Mouse (Mus musculus): ENCODE results near the gene Galntl6.
"Not testable (repeated sequence)": the region's sequence is repeated elsewhere in the genome, so short reads cannot be mapped to it uniquely, and the experiment has no call there.

Galntl6 gene

DNA sequence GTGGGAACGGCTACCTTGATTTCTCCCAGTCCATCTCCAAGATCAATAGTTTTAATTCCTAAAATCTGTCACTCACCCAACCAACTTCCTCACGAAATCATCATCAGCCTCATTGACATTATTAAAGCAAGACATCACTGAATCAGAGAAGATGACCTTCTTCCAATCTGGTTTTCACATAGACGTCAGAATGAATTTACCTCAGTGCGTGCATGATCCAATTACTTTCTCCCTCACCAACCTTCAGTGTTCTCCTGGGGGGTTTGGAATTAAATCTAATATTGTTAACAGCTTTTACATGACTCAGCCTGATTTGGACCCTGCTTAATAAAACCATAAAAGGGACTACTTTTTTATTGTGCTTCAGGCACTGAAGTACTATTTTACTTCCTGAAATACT lies 307.7 kb downstream of the Galntl6 start:
- no peak for DNase-seq (ENCODE audit: extremely low spot score)

DNA sequence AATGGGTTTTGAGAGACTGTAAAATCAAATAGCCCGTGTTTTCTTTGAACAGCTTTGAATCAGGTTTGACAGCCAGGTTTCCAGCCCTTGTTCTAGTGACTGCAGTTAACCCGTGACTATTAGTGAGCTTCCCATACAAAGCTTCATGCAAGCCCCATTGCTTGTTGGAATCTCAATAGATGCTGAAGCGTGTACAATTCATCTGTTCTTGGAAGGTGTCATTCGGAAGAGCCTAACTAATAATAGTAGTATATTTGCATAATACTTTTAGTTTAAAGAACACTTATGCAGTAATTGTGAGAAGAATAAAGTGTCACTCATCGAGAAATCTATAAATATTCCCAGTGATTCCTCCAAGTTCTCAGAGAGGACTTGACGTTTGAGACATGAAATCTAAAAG lies 314.6 kb downstream of the Galntl6 start:
- no peak for DNase-seq (ENCODE audit: extremely low spot score)

DNA sequence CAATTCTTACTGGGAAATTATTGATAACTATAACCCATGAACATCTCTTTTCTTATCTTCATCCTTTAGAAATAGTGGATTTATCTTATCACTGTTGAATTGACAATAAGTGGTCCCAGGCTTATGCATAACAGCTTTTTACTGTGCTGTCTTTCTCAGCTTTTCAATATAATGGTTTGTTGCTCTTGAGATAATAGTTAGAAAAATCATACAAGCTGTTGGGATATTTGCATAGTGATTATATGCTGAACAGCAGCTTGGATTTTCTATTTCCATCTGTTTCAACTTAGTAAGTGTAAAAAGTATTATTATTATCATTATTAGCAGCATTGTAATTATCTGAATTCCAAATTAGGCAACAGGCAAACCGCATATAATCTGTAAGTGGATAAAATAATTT lies 337.1 kb downstream of the Galntl6 start:
- DNase-seq (ENCODE audit: extremely low spot score): no peak

DNA sequence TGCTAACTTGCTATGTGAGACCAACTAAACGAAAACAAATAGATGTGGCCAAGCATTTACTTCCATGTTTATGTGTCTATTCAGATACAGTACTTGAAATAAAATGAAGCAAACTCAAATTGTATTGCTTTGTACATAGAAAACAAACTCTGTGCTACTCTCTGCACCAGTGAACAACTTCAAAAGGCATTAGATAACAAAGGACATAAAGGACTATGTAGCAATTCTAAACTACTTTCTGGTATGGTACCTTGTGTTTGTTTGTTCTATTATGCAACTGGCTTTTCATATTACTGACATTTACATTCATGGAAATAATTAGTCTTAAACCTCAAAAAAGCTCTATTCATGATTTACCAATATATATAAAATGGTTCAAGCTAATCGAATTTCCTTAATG lies 344.4 kb downstream of the Galntl6 start:
- DNase-seq (ENCODE audit: extremely low spot score): no peak

DNA sequence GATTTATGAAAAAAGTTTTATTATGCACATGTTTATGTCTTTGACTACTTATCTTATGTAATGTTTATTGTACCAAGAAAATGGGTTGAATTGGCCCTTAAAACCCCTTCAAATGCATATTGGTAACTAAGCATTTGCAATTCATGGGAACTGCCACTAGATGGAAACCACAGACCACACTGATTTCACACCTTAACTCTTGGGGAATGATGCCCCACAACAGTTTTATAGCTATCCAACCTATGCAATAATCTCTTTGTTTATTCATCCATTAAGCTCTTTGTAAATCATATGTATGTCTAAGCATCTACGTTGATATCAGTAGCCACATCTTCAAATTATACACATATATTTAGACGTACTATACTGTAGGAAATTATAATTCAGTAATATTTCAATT lies 346.3 kb downstream of the Galntl6 start:
- peak; percentile 42 for DNase-seq (ENCODE audit: extremely low spot score)

DNA sequence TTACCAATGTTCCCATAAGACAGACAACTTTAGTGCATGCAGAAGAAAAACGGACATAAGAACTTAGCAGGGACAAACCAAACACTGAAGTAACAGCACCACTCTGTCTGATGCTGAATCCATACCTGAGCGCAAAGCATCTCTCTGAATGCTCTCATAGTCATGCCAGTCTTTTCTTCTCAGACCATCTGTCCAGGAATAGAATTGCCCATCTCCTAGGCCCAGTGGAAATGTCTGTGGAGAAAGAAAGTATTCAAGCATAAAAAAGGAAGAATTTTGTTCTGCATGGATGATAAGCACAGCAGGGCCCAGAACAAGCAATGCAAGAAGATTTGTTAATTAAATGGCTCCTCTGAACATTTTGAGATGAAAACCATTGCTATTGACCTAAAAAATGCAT lies 376.7 kb downstream of the Galntl6 start:
- no peak for DNase-seq (ENCODE audit: extremely low spot score)

DNA sequence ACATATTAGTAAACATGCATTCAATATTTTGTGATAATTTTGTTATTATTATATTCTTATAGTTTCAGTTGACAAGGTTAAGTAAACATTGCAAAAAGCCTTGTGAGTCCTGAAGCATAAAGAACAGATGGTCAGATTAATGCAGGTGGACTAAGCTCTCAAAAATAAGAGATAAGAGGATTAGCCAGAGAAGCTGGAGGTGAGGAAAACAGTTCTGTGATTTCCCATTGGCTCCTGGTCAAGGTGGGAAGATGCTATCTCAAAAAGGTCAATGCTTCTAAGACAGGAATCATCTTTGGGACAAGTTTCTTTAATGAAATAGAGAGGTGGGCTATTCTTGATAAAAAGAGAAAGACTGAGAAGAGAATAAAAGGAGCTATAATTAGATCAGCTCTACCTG lies 377.8 kb downstream of the Galntl6 start:
- no peak for DNase-seq (ENCODE audit: extremely low spot score)

DNA sequence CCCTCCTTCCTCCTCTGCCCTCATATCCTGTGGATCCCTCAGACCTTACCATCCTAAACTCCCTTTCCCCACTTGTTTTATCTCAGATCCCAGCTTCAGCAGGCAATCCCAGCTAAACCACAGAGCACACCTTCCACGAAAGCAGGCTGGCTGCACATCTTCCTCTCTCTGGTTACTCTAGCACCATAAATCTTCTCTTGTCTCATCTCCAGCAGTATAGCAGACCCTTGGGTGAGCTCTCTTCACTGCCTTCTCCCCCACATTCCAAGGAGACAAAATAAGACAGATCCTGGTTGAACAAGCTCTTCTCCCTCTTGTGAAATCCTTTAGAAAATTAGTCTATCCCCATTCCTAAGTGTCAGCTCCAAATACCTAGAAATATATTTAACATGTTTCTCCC lies 389.0 kb downstream of the Galntl6 start:
- no peak for DNase-seq (ENCODE audit: extremely low spot score)

DNA sequence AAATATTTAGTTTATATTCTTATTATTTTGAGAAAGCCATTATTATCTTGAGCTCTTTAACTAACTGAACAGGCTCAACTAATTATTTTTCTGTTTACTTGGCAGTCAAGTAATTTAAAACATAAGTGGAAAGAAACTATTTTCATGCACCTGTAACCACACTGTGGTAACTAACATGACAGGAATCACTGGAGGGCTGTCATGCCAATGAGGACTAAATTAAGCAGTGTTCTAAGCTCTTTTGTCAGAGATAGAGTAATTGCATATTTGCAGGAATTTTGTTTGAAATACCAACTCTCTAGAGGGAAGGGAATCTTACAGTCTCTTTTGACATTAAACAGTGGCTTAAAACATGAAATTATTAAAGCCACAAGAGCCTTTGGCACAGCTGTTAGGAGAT lies 390.5 kb downstream of the Galntl6 start:
- DNase-seq (ENCODE audit: extremely low spot score): no peak

DNA sequence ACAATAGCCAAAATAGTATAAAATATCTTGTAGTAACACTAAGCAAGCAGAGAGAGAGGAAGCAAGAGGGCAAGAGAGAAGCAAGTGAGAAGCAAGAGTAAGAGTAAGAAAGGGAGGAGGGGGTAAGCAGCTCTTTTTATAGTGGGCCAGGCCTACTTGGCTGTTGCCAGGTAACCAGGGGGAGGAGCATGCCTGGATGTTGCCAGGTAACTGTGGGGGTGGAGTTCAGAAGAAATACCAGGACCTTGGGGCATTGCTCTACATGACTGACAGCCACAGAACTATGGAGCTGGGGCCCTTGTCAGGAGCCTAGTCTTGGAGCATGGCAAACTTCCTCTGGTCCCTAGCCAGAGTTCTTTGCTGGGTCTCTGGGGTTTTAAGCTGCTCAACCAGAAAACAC lies 401.9 kb downstream of the Galntl6 start:
- no peak for DNase-seq (ENCODE audit: extremely low spot score)

DNA sequence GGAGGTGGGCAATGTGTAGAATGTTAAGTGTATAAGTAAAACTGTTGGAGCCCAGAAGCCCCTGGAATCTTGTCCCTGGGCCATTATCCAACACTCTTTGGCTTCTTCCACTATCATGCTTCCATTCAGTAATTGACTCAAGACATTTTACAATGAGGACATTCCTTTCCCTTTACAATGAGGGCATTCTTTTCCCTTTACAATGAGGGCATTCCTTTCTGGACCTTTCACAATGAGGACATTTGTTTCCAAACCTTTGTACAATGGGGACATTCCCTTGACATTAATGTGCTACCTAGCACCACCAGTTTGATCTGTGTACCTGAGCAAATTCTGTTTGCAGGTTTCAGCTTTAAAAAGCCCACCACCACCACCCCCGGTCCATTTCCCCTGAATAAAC lies 403.4 kb downstream of the Galntl6 start:
- DNase-seq (ENCODE audit: extremely low spot score): no peak

DNA sequence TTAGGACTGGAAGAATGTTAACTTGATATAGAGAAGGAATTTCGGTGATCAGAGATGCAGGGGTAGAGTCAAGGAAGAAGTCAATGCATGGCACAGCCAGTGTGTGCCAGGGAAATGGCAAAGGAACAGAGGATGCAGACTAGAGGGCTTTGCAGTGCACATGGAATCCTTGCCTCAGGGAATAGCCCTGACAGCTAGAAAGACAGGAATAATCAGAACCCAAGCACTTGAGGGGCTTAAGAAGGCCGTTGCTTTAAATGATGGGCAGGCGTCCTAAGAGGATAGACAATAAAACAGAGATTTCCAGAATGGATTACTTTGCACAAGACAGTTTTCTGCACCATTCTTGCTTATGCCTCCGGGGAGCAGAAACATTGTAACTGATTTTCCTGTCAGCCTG lies 425.3 kb downstream of the Galntl6 start:
- DNase-seq (ENCODE audit: extremely low spot score): no peak

DNA sequence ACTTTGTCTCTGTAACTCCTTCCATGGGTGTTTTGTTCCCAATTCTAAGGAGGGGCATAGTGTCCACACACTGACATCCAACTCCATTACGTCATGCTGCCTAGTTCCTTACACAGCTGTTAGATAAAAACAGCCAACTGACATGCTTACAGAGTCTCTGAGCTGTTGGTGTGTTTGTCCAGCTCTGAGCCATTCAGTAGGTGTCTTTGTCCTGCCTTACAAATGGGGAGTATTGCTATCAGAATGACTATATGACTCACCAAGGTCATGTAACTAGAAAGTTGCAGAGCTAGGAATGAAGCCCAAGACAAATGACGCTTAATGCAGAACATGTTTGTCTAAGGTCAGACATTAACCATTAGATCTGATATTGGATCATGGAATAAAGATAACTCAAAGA lies 449.1 kb downstream of the Galntl6 start:
- DNase-seq (ENCODE audit: extremely low spot score): not testable (repeated sequence)

DNA sequence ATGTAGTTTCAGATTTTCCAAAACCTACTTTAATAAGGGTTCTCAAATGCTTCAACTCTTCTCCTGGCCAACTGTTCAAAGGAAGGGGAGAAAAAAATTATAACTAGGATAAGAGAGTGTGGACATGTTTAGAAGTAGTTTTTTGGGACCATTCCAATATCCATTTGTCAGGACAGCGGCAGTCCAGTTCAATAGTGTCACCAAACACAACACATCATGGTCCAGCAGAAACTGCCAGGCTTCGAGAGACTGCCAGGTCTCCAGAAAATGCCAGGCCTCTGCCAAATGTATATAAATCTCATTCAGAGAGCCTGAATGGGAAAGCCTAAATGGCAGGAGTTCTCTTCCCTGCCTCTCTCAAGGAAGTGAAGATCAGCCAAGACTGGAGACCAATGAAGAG lies 469.7 kb downstream of the Galntl6 start:
- no peak for DNase-seq (ENCODE audit: extremely low spot score)

DNA sequence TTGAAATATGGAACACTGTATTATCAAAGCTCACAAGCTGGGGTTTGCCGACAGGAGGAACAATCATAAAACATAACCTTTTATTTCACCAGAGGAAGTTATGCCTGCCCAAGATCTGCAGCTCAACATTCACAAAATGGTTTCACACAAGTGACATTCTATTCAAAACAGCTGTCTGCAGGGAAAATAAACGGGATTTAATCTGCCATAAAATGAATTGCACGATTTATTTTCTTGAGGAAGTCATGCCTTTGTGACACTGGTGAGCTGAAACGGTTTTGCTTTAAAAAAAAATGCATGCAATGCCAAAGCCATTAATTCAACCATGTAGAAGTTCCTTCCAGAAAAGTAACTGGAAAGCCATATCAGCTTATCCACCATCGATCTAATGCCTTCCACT lies 494.0 kb downstream of the Galntl6 start:
- no peak for DNase-seq (ENCODE audit: extremely low spot score)

DNA sequence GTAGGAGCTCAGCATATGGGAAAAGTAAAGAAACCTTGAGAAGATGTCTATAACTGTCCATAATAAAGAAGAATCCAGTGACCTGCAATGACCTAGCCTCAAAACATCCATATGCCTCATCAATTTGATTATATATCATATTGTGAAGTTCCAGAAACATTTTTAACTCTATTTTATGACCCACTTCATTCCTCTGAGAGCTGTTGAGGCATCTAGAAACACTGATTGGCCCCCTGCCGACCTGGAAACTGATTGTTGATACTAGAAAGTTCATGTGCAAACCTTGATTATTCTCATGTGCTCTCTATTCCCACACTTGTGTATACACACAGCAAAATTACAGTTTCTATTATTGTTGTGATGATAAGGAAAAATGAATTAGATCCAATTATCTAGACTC lies 494.9 kb downstream of the Galntl6 start:
- DNase-seq (ENCODE audit: extremely low spot score): no peak

DNA sequence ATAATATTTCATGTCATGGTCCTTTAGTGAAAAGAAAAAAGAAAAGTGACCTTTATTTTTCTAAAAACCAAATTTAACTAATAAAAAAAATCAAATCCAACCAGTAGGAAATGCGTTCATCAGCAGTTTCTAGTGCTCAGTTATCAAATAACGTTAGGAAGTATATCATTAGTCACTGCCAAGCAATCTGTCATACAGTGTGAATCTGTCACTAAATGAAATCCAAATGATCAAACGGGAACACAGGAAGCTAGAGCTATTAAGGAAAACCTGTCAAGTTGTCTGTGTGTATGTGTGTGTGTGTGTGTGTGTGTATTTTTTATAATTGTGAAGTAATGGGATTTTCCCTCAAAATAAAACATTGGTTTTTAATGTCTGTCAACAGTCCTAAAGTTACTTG lies 515.9 kb downstream of the Galntl6 start:
- no peak for DNase-seq (ENCODE audit: extremely low spot score)

DNA sequence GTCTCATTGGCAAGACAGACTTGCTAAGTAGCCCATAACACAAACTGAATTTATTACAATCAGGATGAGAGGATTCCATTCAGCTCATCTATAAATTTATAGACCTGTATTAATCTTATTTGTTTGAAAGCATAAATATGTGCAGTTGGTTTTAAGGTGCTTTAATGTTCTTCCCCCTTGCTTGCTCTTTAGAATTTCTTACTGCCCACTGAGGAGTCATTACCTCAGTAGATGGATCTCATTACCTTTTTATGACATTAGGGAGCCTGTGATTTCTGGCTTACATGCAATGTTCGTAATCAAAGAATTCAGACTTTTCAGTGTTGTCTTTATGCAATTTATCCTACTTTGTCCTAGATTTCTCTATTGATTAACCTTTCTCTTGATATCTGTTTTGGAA lies 516.6 kb downstream of the Galntl6 start:
- no peak for DNase-seq (ENCODE audit: extremely low spot score)

DNA sequence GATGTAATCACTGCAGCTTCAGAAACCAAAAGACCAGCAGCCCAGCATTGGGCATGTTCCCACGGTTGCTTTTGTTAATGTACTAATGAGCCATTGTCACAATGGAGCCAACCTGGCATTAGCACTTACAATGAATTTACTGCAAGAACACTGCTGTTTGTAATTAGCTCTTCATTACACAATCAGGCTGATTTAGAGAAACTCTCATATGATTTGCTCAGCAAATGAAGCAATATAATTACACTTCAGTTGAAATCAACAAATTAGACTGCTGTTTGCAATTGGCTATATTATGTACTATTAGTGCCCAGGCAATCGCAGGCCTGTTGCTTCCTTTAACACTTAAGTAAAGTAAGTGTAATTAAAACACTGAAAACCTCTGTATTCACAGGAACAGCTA lies 540.1 kb downstream of the Galntl6 start:
- no peak for DNase-seq (ENCODE audit: extremely low spot score)

DNA sequence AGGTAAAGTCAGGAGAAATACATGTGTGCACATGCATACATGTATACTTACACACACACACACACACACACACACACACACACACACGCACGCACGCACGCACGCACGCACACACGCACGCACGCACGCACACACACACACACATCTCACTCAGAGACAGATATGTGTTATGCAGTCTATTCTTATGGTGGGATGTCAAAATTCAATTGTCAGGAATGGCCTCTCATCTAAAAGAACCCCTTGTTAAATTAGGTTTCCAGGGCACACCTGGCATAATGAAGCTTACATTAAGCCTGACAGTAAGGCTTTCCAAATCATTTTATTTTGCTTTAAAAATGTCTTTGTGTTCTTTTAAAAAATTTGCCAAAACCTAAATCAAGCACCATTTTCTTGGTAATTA lies 540.5 kb downstream of the Galntl6 start:
- no peak for DNase-seq (ENCODE audit: extremely low spot score)

DNA sequence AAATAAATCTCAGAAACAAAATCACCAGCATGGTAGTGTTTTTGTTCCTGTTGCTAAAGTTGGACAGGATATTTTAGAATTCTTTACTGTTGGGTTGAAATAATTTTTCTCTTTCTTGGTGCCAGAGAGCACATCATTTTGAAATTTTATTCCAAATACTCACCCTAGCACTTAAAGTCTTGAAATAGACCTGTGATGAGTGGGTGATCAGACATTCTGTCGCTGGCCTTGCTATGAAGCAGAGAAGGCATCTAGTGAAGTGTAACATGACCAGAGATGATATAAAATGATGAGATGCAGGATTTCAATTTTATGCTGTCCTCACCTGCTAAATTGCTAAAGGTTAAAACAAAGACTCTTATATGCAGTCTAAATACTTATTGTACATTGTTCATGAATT lies 581.3 kb downstream of the Galntl6 start:
- DNase-seq (ENCODE audit: extremely low spot score): no peak

DNA sequence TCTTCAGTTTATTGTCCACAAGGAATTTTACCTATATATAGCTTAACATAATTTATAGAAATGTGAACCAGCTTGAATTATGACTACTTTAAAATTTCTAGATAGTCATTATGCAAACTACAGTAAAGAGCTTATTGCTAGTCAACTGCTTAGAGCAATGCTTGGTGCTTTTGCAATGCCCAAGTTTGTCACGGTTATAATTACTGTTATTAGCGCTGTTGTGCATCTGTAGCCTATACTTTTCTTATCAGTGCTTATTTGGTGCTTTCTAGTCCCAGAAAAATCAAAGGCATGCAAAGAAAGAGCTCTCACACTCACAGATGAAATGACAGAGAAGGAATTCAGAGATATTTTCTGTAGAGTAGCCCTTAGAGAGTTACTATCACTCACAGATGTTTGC lies 599.0 kb downstream of the Galntl6 start:
- DNase-seq (ENCODE audit: extremely low spot score): no peak

DNA sequence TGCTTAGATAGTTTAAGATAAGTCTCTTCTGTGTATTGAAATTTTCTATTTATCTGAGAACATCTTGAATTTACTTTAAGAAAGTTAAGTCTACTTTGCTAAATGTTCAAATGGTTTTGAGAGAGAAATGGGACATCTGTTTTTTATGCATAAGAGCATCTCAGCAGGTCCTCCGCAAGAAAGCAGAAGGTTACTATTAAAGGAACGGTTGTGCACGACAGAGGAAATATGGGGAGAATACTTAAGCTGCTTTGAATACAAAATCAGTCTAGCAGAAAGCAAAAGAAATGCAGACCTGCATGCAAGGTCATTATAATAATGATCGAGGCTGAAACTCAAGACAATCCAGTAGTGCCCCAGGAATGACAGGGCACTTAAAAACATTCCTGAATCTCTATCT lies 621.0 kb downstream of the Galntl6 start:
- DNase-seq (ENCODE audit: extremely low spot score): no peak

DNA sequence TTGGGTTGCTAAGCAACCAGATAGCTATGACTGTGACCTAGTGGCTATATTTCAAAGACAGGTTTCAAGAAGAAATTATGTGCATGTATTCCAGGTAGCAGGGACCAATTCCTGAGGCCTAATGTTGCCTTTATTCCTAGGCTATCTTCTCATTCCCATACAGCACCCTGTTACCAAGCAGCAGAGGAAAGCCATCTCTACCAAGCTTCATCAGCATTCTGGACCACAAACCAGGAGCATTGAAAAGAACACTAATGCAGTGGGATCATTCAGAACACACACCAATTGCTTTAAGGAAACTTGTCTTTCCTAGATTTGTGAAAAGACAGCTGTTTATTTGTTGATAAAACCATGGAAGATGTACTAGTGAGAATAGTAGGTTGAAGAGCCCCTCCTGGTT lies 622.4 kb downstream of the Galntl6 start:
- DNase-seq (ENCODE audit: extremely low spot score): no peak

DNA sequence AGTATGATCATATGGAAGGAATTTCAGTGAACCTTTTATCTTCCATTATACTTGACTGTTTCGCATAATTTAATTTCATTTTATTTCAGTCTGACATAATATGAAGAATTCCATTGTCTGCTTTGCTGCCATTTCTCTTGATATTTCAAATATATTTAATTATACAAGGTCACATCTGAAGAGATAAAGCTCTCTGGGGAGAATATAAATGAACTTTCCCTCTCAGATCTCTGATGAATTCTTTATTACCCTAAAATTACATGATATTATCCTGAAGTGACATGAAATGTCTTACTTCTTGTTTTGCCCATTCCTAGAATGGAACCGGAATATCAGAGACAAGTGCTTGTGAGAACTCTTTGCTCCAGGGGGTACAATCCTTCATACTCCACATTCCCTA lies 647.0 kb downstream of the Galntl6 start:
- no peak for DNase-seq (ENCODE audit: extremely low spot score)

Data from embryo, embryonic 9.5 days (tissue).